Mouse (Mus musculus) heart, embryonic 14.5 days (tissue): ENCODE data around the gene Uhrf1bp1. TPM values are rescaled to one million over a fixed set of nuclear protein-coding genes. Genes with fewer than 3 reads are reported as not detected.
A peak's percentile ranks its signal among the peaks of the same experiment; 100 is the strongest.

Experiments used
- ATAC-seq: fragments of 200-750 bp; cut with Nextera tagmentation; 2 replicates; pipeline ENCODE4 v1.8.0; 2017; ENCODE audit warnings: low read depth, moderate TSS enrichment; ENCODE audit not compliant: insufficient number of reproducible peaks, insufficient read depth, low FRiP score
- H3K27ac ChIP-seq, 2 experiments: fragments of 200-500 bp in 1 of 2; fragments of 300-500 bp in 1 of 2; sonication (generic) in 1 of 2; replicated peaks in 1 of 2; 2 replicates each; pipeline ENCODE4 v1.5.1; 2012 to 2014; ENCODE audit warnings: low read depth in 2 of 2, low read length in 2 of 2, control low read depth in 1 of 2, mild to moderate bottlenecking in 1 of 2, mixed read lengths in 1 of 2; ENCODE audit not compliant: control insufficient read depth in 1 of 2, insufficient read depth in 1 of 2
- H3K27me3 ChIP-seq: fragments of 300-500 bp; sonication (generic); 2 replicates; pipeline ENCODE4 v1.6.1; 2014; ENCODE audit warnings: mild to moderate bottlenecking, low read length, control low read depth; ENCODE audit not compliant: control insufficient read depth, insufficient read depth
- H3K36me3 ChIP-seq: fragments of 300-500 bp; sonication (generic); 2 replicates; pipeline ENCODE4 v1.6.1; 2014; ENCODE audit warnings: mild to moderate bottlenecking, control low read depth, low read length, mixed read lengths; ENCODE audit not compliant: control insufficient read depth, insufficient read depth
- H3K4me1 ChIP-seq, 2 experiments: fragments of 200-500 bp in 1 of 2; fragments of 300-500 bp in 1 of 2; sonication (generic) in 1 of 2; 2 replicates each; pipeline ENCODE4 v1.6.1; 2012 to 2014; ENCODE audit warnings: low read length in 2 of 2, control low read depth in 1 of 2, mixed read lengths in 1 of 2; ENCODE audit not compliant: control insufficient read depth in 2 of 2, insufficient read depth in 2 of 2
- H3K4me2 ChIP-seq: fragments of 300-500 bp; sonication (generic); 2 replicates; pipeline ENCODE4 v1.6.1; 2014; ENCODE audit warnings: mild to moderate bottlenecking, low read length
- H3K4me3 ChIP-seq, 2 experiments: fragments of 200-500 bp in 1 of 2; fragments of 300-500 bp in 1 of 2; sonication (generic) in 1 of 2; 2 replicates each; pipeline ENCODE4 v1.5.1; 2012 to 2014; ENCODE audit warnings: low read length in 2 of 2, mild to moderate bottlenecking in 2 of 2, control low read depth in 1 of 2, low read depth in 1 of 2, moderate library complexity in 1 of 2; ENCODE audit not compliant: control insufficient read depth in 1 of 2, insufficient read depth in 1 of 2
- H3K9ac ChIP-seq: fragments of 300-500 bp; sonication (generic); 2 replicates; pipeline ENCODE4 v1.6.1; 2014; ENCODE audit warnings: mild to moderate bottlenecking, low read length
- H3K9me3 ChIP-seq: fragments of 300-500 bp; sonication (generic); 2 replicates; pipeline ENCODE4 v1.6.1; 2016; ENCODE audit warnings: low read length, control low read depth; ENCODE audit not compliant: control insufficient read depth
- WGBS: fragments of 180-500 bp; shearing (Covaris S2); extraction: QIAGEN DNeasy Blood & Tissue Kit; methylation state at CpG from one replicate; pipeline ENCODE4 v1.1.7; 2014; 5-methylcytosine and 5-hydroxymethylcytosine counted together
- polyA plus RNA-seq: library from polyadenylated mRNA; unstranded; fragments of >200 nt; fragmentation: Nextera tagmentation; extraction: Ambion mirVana; gene quantifications from 2 replicates; pipeline ENCODE4 v1.2.1, GENCODE M21; 2014

Gene Uhrf1bp1
- polyA plus RNA-seq, 1 experiment from 2014 or later = 3.2 TPM

GRCm38 (mm10) chr17:27851076-27851475 lies 5.2 kb upstream of the Uhrf1bp1 start:
- peaks cover 0 to 7% of the 10 kb centered on the region in 2 experiments; a peak in 3 of 4 replicates for H3K4me1 ChIP-seq
- WGBS = 20% methylated on average over 3 of the region's 3 CpGs
- ATAC-seq = no peak
- 0 out of 2 replicates have a peak overlapping the region, but pooled peaks have one; percentile 27 for H3K9ac ChIP-seq
- no peak overlapping the region for H3K4me3 ChIP-seq
- H3K27me3 ChIP-seq = no peaks in the 10 kb centered on the region
- H3K4me2 ChIP-seq = no peak overlapping the region
- H3K36me3 ChIP-seq = peaks cover 74% of the 10 kb centered on the region
- no peaks in the 10 kb centered on the region for H3K9me3 ChIP-seq
- peak overlapping the region; percentile 53; a peak in 3 of 4 replicates for H3K27ac ChIP-seq

GRCm38 (mm10) chr17:27856798-27857648 lies 782 bp downstream of the Uhrf1bp1 start:
- peaks cover 23% of the 10 kb centered on the region for H3K36me3 ChIP-seq
- no peaks in the 10 kb centered on the region for H3K27me3 ChIP-seq
- H3K9ac ChIP-seq = peak overlapping the region; percentile 96
- peaks cover 8 to 17% of the 10 kb centered on the region in 2 experiments for H3K4me1 ChIP-seq
- H3K9me3 ChIP-seq = no peaks in the 10 kb centered on the region
- 2% methylated on average over 52 of the region's 52 CpGs for WGBS
- H3K27ac ChIP-seq = peak overlapping the region; percentile 54 to 82
- H3K4me3 ChIP-seq = peak overlapping the region; percentile 52 to 92
- H3K4me2 ChIP-seq = peak overlapping the region; percentile 81
- peak; percentile 65 for ATAC-seq

DNA sequence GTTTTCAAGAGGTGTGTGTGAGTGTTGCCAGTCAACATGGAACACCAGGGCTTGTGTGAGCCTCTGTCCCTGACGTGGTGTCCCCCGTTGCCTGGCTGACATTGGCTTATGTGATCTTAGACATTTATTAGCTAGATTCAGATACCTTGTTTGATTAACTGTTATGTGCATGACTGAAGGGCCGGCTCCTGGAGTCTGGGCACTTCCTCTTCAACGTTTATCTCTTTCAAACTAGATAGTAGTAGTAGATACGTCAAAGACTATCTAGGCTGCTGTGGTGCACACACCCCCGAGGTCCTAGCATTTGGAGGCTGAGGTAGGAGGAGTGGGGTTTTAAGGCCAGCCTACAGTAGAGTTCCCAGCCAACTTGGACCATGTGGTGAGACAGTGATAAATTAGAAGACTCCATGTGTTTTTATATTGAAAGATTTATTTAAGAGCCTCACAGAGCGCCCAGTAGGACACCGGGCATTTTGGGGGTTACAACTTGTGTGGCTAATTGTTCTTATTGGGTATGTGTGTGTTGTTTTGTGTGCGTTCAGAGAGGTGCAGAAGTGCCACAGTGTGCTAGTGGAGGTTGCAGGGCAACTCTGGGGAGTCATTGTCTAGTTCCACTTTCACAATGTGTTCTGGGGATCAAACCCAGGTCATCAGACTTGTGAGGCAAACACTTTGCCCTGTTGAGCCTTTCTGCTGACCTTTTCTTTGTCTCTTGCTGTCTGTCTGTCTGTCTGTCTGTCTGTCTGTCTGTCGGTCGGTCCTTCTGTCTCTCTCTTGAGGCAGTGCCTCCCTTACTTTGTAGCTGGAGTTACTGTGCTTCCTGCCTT lies 1.6 kb downstream of the Uhrf1bp1 start:
- H3K9me3 ChIP-seq = no peaks in the 10 kb centered on the region
- no peak overlapping the region for H3K27ac ChIP-seq
- H3K27me3 ChIP-seq = no peaks in the 10 kb centered on the region
- H3K4me1 ChIP-seq = peaks cover 8 to 17% of the 10 kb centered on the region in 2 experiments
- H3K36me3 ChIP-seq = peaks cover 14% of the 10 kb centered on the region
- 38% methylated on average over 11 of the region's 11 CpGs for WGBS
- H3K9ac ChIP-seq = peak overlapping the region; percentile 96
- peak overlapping the region; percentile 52 to 92 for H3K4me3 ChIP-seq
- no peak for ATAC-seq
- peak overlapping the region; percentile 81 for H3K4me2 ChIP-seq

DNA sequence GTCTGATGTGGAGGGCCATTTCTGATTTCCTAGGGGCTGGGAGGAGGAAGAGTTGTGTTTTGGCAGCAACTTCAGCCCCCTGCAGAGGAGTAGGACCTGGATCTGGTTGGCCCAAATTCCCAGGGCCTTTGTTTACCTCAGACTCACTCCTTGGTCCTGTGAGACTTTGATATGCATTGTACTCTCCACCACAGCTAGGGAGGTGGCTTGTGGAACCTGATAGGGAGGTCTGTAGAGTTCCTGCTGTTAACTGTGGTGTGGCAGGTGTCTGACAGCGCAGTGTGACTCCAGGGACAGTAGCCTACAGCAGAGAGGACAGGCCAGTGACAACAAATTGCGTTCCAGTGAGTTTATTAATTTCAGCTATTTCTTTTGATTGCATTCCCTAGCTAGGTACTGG lies 2.9 kb downstream of the Uhrf1bp1 start:
- WGBS = 46% methylated on average over 2 of the region's 2 CpGs
- no peak overlapping the region for H3K9ac ChIP-seq
- no peak overlapping the region for H3K4me3 ChIP-seq

DNA sequence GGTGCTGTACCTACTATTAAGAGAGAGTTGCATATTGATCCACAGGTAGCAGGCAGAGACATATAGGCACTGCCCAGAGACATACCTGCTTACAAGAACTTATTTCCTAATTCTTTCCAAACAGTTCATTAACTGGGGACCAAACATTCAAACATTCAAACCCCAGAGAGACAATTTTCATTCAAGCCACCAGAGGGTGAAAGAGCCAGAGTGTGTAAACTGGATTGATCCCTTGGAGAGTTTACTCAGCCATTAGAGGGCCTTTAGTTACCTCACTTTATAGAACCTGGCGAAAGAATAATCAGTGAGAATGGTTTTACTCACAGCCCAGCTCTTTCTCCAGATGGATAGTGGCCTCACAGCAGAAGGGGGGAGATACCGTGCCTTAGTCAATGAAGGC lies 9.2 kb downstream of the Uhrf1bp1 start:
- H3K4me3 ChIP-seq = no peak overlapping the region
- no peaks in the 10 kb centered on the region for H3K9me3 ChIP-seq
- ATAC-seq = no peak
- H3K4me2 ChIP-seq = no peak overlapping the region
- H3K36me3 ChIP-seq = no peaks in the 10 kb centered on the region
- H3K4me1 ChIP-seq = no peaks in the 10 kb centered on the region
- no peak overlapping the region for H3K27ac ChIP-seq
- H3K9ac ChIP-seq = no peak overlapping the region
- H3K27me3 ChIP-seq = no peaks in the 10 kb centered on the region
- 85% methylated on average over 2 of the region's 2 CpGs for WGBS

More for the DNA sequence above, 2.9 kb downstream of the Uhrf1bp1 start:
- ATAC-seq = no peak
- Histone ChIP-seq H3K4me1 (peaks cover 8 to 17% of the 10 kb centered on the region in 2 experiments), H3K27ac (no peak overlapping the region), H3K36me3 (peaks cover 5% of the 10 kb centered on the region), H3K27me3 (no peaks in the 10 kb centered on the region), H3K9me3 (no peaks in the 10 kb centered on the region), H3K4me2 (no peak overlapping the region)

- no peak overlapping the region for H3K4me3 ChIP-seq
- no peaks in the 10 kb centered on the region for H3K27me3 ChIP-seq
- H3K4me2 ChIP-seq = no peak overlapping the region
- no peak overlapping the region for H3K27ac ChIP-seq
- no peak for ATAC-seq
- 69% methylated on average over 4 of the region's 4 CpGs for WGBS
- no peak overlapping the region for H3K9ac ChIP-seq
- H3K36me3 ChIP-seq = no peaks in the 10 kb centered on the region
- no peaks in the 10 kb centered on the region for H3K4me1 ChIP-seq
- H3K9me3 ChIP-seq = no peaks in the 10 kb centered on the region
Observed at GRCm38 (mm10) chr17:27866737-27867136, 10.5 kb downstream of the Uhrf1bp1 start.

- no peak overlapping the region for H3K9ac ChIP-seq
- no peak for ATAC-seq
- H3K36me3 ChIP-seq = peaks cover 3% of the 10 kb centered on the region; the same call in 1 of the 2 replicates
- no peak overlapping the region for H3K27ac ChIP-seq
- no peak overlapping the region for H3K4me3 ChIP-seq
- H3K27me3 ChIP-seq = no peaks in the 10 kb centered on the region
- no peak overlapping the region for H3K4me2 ChIP-seq
- peaks cover 4 to 15% of the 10 kb centered on the region in 2 experiments; a peak in 3 of 4 replicates for H3K4me1 ChIP-seq
- WGBS = 79% methylated on average over 3 of the region's 3 CpGs
- H3K9me3 ChIP-seq = no peaks in the 10 kb centered on the region
Observed at GRCm38 (mm10) chr17:27871851-27872250, 15.6 kb downstream of the Uhrf1bp1 start.
